Mouse (Mus musculus): ENCODE results near the gene Cpm. TPM values are rescaled to one million over a fixed set of nuclear protein-coding genes. Genes with fewer than 3 reads are reported as not detected.

Gene Cpm
- polyA plus RNA-seq, 1 experiment = 6.6 TPM

- Histone ChIP-seq H3K4me1 (ENCODE audit: control insufficient read depth, insufficient read depth, low read length) (no peaks in the 10 kb centered on the region), H3K27ac (ENCODE audit: insufficient read depth, low read length) (no peak overlapping the region), H3K4me3 (ENCODE audit: insufficient read depth, low read length) (no peak overlapping the region)
- no peak for TF ChIP-seq POLR2A (IDR thresholded peaks at IDR 0.05; ENCODE audit: extremely low read depth, insufficient read depth, low read length)
- no peak for TF ChIP-seq CTCF (IDR thresholded peaks at IDR 0.05; ENCODE audit: extremely low read depth, insufficient read depth, low read length)
Observed at GRCm38 (mm10) chr10:117640595-117641078, 11.3 kb downstream of the Cpm start.

DNA sequence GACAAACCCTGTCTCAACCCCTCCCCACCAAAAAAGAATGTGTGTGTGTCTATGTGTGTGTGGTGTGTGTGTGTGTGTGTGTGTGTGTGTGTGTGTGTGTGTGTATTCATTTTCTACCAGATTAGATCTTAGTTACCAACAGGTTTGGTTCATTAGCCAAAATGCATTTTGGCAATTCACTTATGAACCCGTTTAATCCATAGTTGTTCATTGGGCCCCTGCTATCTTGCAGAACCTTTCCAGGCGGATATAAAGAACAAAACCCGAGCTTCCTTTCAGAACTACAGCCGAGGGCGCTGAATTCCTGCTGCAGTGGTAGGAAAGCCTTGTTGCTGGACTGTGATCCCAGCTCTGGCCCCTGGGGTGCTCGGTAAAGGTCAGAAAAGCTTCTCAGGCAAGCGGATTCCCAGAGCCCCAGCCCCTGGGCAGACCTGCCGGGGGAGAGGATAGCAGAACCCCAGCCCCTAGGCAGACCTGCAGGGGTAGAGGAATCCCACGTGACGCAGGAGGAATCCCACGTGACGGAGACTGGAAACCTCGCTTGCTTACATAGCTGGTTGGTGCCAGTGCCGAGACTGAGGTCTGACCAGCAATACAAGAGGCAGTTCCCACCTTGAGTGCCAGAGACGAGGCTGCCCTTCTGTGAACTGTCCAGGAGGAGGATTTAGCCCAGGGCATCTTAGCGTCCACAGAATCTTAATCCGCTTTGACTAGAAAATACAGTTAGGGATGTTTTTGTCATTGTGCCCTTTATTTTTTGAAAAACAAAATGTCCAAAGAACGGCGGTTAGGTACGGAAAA is 12.3 kb downstream of the Cpm start:
- TF ChIP-seq POLR2A (IDR thresholded peaks at IDR 0.05; ENCODE audit: extremely low read depth, insufficient read depth, low read length) (no peak), CTCF (IDR thresholded peaks at IDR 0.05; ENCODE audit: extremely low read depth, insufficient read depth, low read length) (no peak)
- Histone ChIP-seq H3K27ac (ENCODE audit: insufficient read depth, low read length) (0 out of 2 replicates have a peak overlapping the region, but pooled peaks have one; percentile 53), H3K4me1 (ENCODE audit: control insufficient read depth, insufficient read depth, low read length) (no peaks in the 10 kb centered on the region), H3K4me3 (ENCODE audit: insufficient read depth, low read length) (no peak overlapping the region)

GRCm38 (mm10) chr10:117642201-117642450 is 12.8 kb downstream of the Cpm start:
- no peak overlapping the region for H3K27ac ChIP-seq (ENCODE audit: insufficient read depth, low read length)
- no peak overlapping the region for H3K4me3 ChIP-seq (ENCODE audit: insufficient read depth, low read length)
- TF ChIP-seq CTCF (IDR thresholded peaks at IDR 0.05; ENCODE audit: extremely low read depth, insufficient read depth, low read length) (no peak), POLR2A (IDR thresholded peaks at IDR 0.05; ENCODE audit: extremely low read depth, insufficient read depth, low read length) (no peak)
- no peaks in the 10 kb centered on the region for H3K4me1 ChIP-seq (ENCODE audit: control insufficient read depth, insufficient read depth, low read length)

GRCm38 (mm10) chr10:117642491-117643262 is 13.4 kb downstream of the Cpm start:
- Histone ChIP-seq H3K4me3 (ENCODE audit: insufficient read depth, low read length) (no peak overlapping the region), H3K4me1 (ENCODE audit: control insufficient read depth, insufficient read depth, low read length) (no peaks in the 10 kb centered on the region), H3K27ac (ENCODE audit: insufficient read depth, low read length) (no peak overlapping the region)
- TF ChIP-seq CTCF (IDR thresholded peaks at IDR 0.05; ENCODE audit: extremely low read depth, insufficient read depth, low read length) = no peak
- TF ChIP-seq POLR2A (IDR thresholded peaks at IDR 0.05; ENCODE audit: extremely low read depth, insufficient read depth, low read length) = no peak

GRCm38 (mm10) chr10:117643302-117643701 is 14.0 kb downstream of the Cpm start:
- Histone ChIP-seq H3K27ac (ENCODE audit: insufficient read depth, low read length) (no peak overlapping the region), H3K4me3 (ENCODE audit: insufficient read depth, low read length) (no peak overlapping the region), H3K4me1 (ENCODE audit: control insufficient read depth, insufficient read depth, low read length) (no peaks in the 10 kb centered on the region)
- TF ChIP-seq POLR2A (IDR thresholded peaks at IDR 0.05; ENCODE audit: extremely low read depth, insufficient read depth, low read length) (no peak), CTCF (IDR thresholded peaks at IDR 0.05; ENCODE audit: extremely low read depth, insufficient read depth, low read length) (no peak)

DNA sequence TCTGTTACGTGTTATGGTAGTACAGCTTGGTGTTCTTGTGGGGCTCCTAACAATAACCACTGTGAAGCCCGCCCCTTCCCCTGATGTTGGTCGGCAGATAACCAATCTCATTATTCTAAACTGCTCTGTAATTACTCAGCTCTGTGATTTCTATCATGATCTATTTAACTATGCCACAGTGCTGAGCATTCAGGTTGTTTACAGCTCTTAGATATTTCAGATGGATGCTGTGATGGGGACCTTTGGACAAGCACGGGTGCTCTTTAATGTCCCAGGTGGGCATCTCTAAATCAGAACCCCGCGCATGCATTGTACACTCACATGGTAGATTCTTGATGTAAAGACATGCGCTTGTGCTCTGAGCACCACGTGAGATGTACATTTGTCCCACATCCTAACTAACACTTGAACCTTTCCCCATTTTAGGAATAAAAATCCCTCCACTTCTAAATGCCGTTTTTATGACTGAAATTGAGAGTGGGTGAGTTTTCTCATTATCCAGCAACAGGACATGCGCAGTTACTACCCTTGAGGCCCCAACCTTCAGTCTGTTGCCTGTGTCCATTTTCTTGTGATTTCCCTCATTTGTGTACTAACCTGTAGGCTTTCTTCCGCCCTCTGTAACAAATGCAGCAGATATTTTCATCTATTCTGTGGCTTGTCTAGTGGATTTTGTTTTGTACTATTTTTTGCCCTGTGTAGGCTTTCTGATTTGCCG is 14.6 kb downstream of the Cpm start:
- Histone ChIP-seq H3K27ac (ENCODE audit: insufficient read depth, low read length) (no peak overlapping the region), H3K4me3 (ENCODE audit: insufficient read depth, low read length) (no peak overlapping the region), H3K4me1 (ENCODE audit: control insufficient read depth, insufficient read depth, low read length) (no peaks in the 10 kb centered on the region)
- TF ChIP-seq CTCF (IDR thresholded peaks at IDR 0.05; ENCODE audit: extremely low read depth, insufficient read depth, low read length) (no peak), POLR2A (IDR thresholded peaks at IDR 0.05; ENCODE audit: extremely low read depth, insufficient read depth, low read length) (no peak)

DNA sequence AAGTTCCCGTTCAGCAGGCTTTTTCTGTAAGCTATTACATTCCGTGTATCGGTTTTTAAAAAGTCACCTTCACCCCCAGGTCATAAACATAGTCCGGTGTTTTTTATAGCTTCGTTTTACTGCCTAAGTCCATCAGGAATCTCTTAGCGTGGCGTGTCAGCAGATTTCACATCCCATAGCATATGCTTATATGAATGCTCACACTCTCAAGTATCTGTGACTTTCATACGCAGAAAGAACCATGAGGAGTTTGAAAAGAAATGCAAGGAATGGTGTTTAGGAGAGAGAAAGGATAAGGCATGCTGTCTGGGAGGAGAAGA is 15.1 kb downstream of the Cpm start:
- no peaks in the 10 kb centered on the region for H3K4me1 ChIP-seq (ENCODE audit: control insufficient read depth, insufficient read depth, low read length)
- H3K27ac ChIP-seq (ENCODE audit: insufficient read depth, low read length) = no peak overlapping the region
- TF ChIP-seq CTCF (IDR thresholded peaks at IDR 0.05; ENCODE audit: extremely low read depth, insufficient read depth, low read length) (no peak), POLR2A (IDR thresholded peaks at IDR 0.05; ENCODE audit: extremely low read depth, insufficient read depth, low read length) (no peak)
- no peak overlapping the region for H3K4me3 ChIP-seq (ENCODE audit: insufficient read depth, low read length)

DNA sequence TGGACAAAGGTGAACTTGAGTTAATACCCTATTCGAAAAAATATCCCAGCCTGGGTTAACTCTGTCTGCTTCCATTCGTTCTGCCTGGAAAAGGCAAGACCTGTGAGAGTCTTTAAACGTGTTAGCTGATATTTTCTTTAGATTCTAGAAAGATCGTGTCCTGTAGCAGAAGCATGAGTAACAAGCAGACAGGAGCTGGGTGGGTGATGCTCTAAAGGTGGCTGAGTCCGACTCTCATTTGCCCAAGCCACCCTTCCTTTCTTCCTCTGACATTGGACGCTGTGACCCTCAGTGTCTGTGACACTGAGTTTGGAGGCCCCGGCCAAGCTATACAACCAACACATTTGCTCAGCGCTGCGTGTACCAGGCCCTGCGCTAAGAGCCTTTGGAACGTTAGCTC is 15.5 kb downstream of the Cpm start:
- TF ChIP-seq POLR2A (IDR thresholded peaks at IDR 0.05; ENCODE audit: extremely low read depth, insufficient read depth, low read length) = no peak
- TF ChIP-seq CTCF (IDR thresholded peaks at IDR 0.05; ENCODE audit: extremely low read depth, insufficient read depth, low read length) = no peak
- Histone ChIP-seq H3K27ac (ENCODE audit: insufficient read depth, low read length) (no peak overlapping the region), H3K4me1 (ENCODE audit: control insufficient read depth, insufficient read depth, low read length) (no peaks in the 10 kb centered on the region), H3K4me3 (ENCODE audit: insufficient read depth, low read length) (no peak overlapping the region)

- Histone ChIP-seq H3K4me1 (ENCODE audit: control insufficient read depth, insufficient read depth, low read length) (no peaks in the 10 kb centered on the region), H3K27ac (ENCODE audit: insufficient read depth, low read length) (no peak overlapping the region), H3K4me3 (ENCODE audit: insufficient read depth, low read length) (no peak overlapping the region)
- TF ChIP-seq CTCF (IDR thresholded peaks at IDR 0.05; ENCODE audit: extremely low read depth, insufficient read depth, low read length) = no peak
- no peak for TF ChIP-seq POLR2A (IDR thresholded peaks at IDR 0.05; ENCODE audit: extremely low read depth, insufficient read depth, low read length)
Observed at GRCm38 (mm10) chr10:117645487-117645964, 16.2 kb downstream of the Cpm start.
